Mouse (Mus musculus) v-Abl transformed pro-B cells (cell line): Measurements from ENCODE around the gene Klrb1b.

Source experiments
- in situ Hi-C, 2 experiments: fragments of 400-800 bp; cut with MboI; formaldehyde crosslinking; loops; one replicate each; pipeline ENCODE4 v1.15.1; 2025; ENCODE audit not compliant: unreplicated experiment in 2 of 2

Gene Klrb1b

DNA sequence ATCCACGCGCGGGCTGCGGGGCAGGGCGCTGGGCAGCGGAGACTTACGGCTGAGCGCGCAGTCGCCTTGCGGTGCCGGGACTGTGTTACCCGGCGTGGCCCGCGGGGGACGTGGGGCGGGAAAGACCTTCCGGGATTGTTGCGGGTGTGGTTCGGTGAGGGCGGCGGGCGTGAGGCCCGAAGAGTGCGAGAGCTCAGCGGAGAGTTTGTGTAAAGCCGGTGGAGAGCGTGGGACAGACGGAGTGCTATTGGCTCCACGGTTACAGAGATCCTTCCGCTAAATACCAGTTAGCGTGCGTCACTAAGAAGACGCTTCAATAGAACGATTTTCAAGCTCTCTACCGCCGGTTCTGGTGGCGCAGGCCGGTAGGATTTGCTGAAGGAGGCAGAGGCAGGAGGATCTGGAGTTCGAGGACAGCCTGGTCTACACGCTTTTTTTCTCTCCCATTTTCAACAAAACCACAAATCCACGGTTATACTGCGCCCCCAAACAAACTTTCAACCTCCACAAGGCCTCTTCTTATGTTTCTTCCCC is 16.9 kb upstream of the Klrb1b start:
- in situ Hi-C loops: loop anchor here (5.0 to 25.0 kb wide), 8 partner anchors 41 to 694 kb away; partner anchors contain the start of genes Fkbp4 (in 2 of the 2), Gabarapl1 (in 1 of the 2), Olr1 (in 1 of the 2) and Tmem52b (in 1 of the 2)

- in situ Hi-C loops: loop anchor here (5.0 to 25.0 kb wide), 8 partner anchors 40 to 695 kb away; partner anchors contain the start of genes Fkbp4 (in 2 of the 2), Gabarapl1 (in 1 of the 2), Olr1 (in 1 of the 2) and Tmem52b (in 1 of the 2)
Observed at GRCm38 (mm10) chr6:128842356-128842944, 16.3 kb upstream of the Klrb1b start.

GRCm38 (mm10) chr6:128841327-128842089 is 15.4 kb upstream of the Klrb1b start:
- in situ Hi-C loops: loop anchor here (5.0 to 25.0 kb wide), 8 partner anchors 39 to 696 kb away; partner anchors contain the start of genes Fkbp4 (in 2 of the 2), Gabarapl1 (in 1 of the 2), Olr1 (in 1 of the 2) and Tmem52b (in 1 of the 2)

- in situ Hi-C loops: loop anchor here (5.0 to 25.0 kb wide), 8 partner anchors 38 to 697 kb away; partner anchors contain the start of genes Fkbp4 (in 2 of the 2), Gabarapl1 (in 1 of the 2), Olr1 (in 1 of the 2) and Tmem52b (in 1 of the 2)
Observed at GRCm38 (mm10) chr6:128840669-128841068, 14.5 kb upstream of the Klrb1b start.

GRCm38 (mm10) chr6:128839921-128840320 is 13.8 kb upstream of the Klrb1b start:
- in situ Hi-C loops: loop anchor here (5.0 to 25.0 kb wide), 9 partner anchors 38 to 697 kb away; partner anchors contain the start of genes Fkbp4 (in 2 of the 2), Gabarapl1 (in 1 of the 2), Olr1 (in 1 of the 2) and Tmem52b (in 1 of the 2)

DNA sequence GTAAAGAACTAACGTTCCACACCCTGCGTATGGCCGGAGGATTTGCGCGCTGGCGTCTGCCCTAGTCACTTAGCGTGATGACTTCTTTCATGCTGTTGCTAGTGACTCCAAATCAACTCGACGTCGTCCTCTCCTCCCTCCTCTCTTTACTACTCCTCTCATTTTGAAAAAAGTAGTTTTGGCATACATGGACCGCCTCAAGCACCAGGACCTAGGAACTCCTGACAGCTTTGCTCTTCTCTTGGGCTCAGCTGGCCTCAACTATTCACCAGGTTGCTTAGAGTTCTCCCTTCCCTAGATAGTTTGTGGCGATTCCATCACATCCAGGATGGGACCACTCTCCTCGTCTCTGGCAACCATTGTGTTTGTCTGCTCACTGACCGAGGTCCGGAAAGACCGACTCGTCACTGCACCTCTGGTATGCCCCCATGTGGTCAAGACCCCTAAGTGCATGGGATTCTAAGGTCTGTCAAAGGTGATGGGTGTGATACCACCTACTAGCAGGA is 13.2 kb upstream of the Klrb1b start:
- in situ Hi-C loops: loop anchor here (5.0 to 25.0 kb wide), 4 partner anchors 237 to 698 kb away; partner anchors contain the start of genes Fkbp4 (in 2 of the 2), Gabarapl1 (in 1 of the 2), Olr1 (in 1 of the 2) and Tmem52b (in 1 of the 2)

GRCm38 (mm10) chr6:128838342-128839265 is 12.5 kb upstream of the Klrb1b start:
- in situ Hi-C loops: loop anchor here (5.0 to 25.0 kb wide), 4 partner anchors 236 to 699 kb away; partner anchors contain the start of genes Fkbp4 (in 2 of the 2), Gabarapl1 (in 1 of the 2), Olr1 (in 1 of the 2) and Tmem52b (in 1 of the 2)

- in situ Hi-C loops: loop anchor here (5.0 to 25.0 kb wide), 4 partner anchors 235 to 700 kb away; partner anchors contain the start of genes Fkbp4 (in 2 of the 2), Gabarapl1 (in 1 of the 2), Olr1 (in 1 of the 2) and Tmem52b (in 1 of the 2)
Observed at GRCm38 (mm10) chr6:128837454-128838341, 11.6 kb upstream of the Klrb1b start.

GRCm38 (mm10) chr6:128836955-128837334 is 10.8 kb upstream of the Klrb1b start:
- in situ Hi-C loops: loop anchor here (5.0 to 25.0 kb wide), 4 partner anchors 235 to 700 kb away; partner anchors contain the start of genes Fkbp4 (in 2 of the 2), Gabarapl1 (in 1 of the 2), Olr1 (in 1 of the 2) and Tmem52b (in 1 of the 2)

- in situ Hi-C loops: loop anchor here (5.0 to 25.0 kb wide), 4 partner anchors 234 to 701 kb away; partner anchors contain the start of genes Fkbp4 (in 2 of the 2), Gabarapl1 (in 1 of the 2), Olr1 (in 1 of the 2) and Tmem52b (in 1 of the 2)
Observed at GRCm38 (mm10) chr6:128836191-128836954, 10.2 kb upstream of the Klrb1b start.

DNA sequence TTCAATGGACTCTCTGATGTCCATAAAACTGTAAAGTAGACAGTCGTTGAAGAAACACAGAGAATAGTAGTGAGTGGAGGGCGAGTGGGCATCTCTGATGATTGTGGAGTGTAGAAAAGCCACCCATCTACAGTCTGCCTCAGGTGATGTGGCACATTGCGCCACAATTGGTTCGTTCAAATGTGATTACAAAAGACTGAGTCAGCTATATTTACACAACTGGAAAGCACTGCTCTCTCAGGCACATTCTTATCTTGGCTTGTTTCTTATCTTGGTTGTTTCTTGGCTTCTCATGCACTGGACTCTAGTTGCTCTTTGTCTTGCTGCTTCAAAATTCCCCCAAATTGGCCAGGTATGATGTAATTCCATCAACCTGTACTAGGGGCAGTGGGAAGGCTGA is 9.4 kb upstream of the Klrb1b start:
- in situ Hi-C loops: loop anchor here (5.0 to 25.0 kb wide), 4 partner anchors 233 to 702 kb away; partner anchors contain the start of genes Fkbp4 (in 2 of the 2), Gabarapl1 (in 1 of the 2), Olr1 (in 1 of the 2) and Tmem52b (in 1 of the 2)

- in situ Hi-C loops: loop anchor here (25.0 kb wide), 3 partner anchors 396 to 704 kb away; partner anchors contain the start of genes Fkbp4 (in 2 of the 2), Gabarapl1 (in 1 of the 2), Olr1 (in 1 of the 2) and Tmem52b (in 1 of the 2)
Observed at GRCm38 (mm10) chr6:128833046-128833445, 6.9 kb upstream of the Klrb1b start.

- in situ Hi-C loops: loop anchor here (25.0 kb wide), 3 partner anchors 393 to 707 kb away; partner anchors contain the start of genes Fkbp4 (in 2 of the 2), Gabarapl1 (in 1 of the 2), Olr1 (in 1 of the 2) and Tmem52b (in 1 of the 2)
Observed at GRCm38 (mm10) chr6:128829837-128830236, 3.7 kb upstream of the Klrb1b start.

- in situ Hi-C loops: loop anchor here (25.0 kb wide), 3 partner anchors 389 to 711 kb away; partner anchors contain the start of genes Fkbp4 (in 2 of the 2), Gabarapl1 (in 1 of the 2), Olr1 (in 1 of the 2) and Tmem52b (in 1 of the 2)
Observed at GRCm38 (mm10) chr6:128826781-128827180, 650 bp upstream of the Klrb1b start.

- in situ Hi-C loops: no loop called here
Observed at GRCm38 (mm10) chr6:128818083-128818802, 7.9 kb downstream of the Klrb1b start.
